Mouse (Mus musculus): ENCODE data around the gene Aldh3a1.
"Not testable (repeated sequence)": the region's sequence is repeated elsewhere in the genome, so short reads cannot be mapped to it uniquely, and the experiment has no call there.

Gene Aldh3a1

DNA sequence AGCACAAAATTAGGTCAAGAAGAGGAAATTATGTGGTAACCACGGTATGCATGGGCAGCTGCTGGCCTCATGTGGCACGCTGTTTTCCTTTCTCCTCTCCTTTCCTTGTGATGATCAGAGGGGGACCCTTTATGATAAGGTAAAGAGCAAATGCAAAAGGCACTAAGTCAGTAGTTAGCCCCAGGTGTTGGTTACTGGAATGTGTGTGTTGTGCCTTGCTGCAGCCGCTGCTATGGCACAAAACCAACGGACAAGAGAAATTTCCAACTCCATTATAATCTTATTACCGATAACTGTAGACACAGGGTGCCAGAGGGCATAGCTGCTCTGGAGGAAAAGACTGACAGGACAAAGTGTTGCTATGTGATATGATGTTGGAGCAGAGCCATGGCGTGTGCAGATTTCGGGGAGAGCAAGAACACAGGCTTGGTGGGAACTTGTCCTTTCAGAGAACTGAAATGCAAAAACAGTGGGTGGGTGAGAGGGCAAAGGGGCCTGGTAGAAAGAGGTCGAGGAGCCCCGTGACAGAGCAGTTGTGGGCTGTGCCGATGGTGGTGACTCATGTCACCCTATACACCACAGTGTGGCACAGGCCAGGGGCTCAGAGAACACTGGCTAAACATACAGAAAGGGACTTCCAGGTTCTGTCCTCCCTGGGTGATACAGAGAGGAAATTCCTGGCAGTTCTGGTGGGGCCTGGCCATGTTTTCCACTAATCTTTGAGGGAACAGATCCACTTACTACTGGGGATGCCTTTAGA, at the start of gene Aldh3a1:
TSS of gene Aldh3a1 (plus strand) at position 51 of the 760 bp plus-strand sequence.
- DNase-seq (ENCODE audit: low spot score) = no peak

DNA sequence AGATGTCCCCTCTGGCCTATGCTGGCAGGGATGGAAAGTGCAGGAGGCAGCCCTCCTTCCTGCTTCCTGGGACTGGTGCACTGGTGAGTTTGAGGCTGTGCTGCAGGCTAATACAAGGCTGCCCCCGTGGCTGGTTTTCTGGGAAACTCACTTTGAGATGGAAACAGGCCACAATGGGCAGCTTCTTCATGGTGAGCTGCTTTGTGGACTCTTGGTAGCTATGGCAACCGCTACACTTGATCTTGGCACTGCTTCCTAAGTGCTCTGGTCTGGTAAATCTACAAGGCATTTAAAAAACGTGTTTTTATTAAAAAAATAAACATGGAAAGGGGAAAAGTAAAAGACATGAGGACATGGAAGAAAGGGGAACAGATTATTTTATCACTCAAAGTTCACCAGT, 49.2 kb upstream of the Aldh3a1 start:
- no peak for DNase-seq (ENCODE audit: low spot score)

DNA sequence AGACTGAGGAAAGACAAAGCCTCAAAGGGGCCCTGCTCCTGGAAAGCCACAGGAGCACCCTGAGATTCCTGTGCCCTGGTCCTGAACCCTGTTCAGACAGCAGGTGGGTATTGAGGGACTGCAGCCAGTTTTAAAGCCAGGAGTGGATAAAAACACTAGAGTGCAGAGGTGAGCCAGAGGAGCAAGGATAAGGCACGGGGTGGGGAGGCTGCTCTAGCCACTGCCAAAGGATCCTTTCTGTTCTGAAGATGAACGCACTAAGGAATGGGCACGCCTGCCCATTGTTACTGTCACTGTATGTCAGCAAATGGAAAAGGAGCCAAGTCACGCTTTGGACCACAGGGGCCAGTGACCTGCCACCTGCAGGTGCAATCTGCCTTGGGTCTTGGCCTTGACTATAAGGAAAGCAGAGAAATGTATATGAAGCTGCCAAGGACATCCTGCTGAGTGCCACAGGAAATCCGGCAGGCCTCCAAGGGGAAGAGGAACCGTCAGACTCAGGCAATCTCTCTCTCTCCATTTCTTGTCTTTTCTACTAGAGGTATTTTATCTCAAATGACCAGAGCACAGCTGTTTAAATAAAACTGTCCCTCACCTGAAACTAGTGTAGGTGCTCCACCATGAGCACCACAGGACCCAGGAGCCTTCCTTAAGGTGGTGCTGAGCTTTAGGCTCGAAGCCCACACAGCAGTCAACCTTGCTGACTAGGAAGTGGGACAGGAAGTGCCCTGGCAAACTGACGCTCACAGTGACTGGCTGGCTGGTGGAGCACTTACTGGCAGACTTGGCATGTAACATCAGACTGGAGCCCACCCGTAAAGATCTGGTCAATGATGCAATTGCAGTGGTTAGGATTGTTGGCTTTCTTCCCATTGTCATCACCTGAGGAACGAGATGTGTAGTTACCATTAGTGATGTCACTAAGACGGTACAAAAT, 47.3 kb upstream of the Aldh3a1 start:
- DNase-seq (ENCODE audit: low spot score) = no peak

DNA sequence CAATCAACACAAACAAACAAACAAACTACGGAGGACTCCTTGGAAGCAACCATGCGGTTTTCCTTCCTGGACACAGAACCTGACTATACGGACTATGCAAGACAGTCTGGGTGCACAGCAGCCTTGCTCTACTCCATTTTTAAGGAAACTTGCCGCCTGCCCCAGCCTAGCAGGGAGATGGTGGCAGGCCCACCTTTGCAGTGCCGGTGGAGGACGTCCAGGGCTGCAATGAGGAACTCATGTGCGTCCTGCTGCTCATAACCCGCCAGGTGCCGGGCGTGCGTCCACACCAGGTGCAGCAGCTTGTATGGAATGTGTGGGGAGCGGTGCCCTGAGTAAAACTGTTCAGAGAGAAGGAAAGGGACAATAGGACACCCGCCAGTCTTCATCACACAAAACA, 46.2 kb upstream of the Aldh3a1 start:
- DNase-seq (ENCODE audit: low spot score) = no peak

DNA sequence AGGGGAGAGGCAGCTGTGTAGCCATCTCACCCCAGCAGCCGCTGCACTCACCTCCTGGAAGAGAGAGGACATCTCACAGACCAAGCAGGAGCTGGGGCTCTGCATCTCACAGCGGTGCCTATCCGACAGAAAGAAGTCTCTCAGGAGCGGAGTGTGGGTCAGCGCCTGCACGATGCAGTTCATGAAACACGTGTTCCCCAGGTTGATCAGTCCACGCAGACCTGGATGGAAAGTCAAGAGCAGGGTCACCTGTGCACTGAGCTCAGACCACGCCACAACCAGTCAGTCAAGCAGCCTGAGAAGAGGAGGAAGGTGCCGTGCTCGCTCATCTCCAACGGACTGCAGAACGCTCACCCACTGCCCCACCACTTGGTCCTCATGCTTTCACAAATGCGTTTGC, 44.6 kb upstream of the Aldh3a1 start:
- DNase-seq (ENCODE audit: low spot score) = no peak

DNA sequence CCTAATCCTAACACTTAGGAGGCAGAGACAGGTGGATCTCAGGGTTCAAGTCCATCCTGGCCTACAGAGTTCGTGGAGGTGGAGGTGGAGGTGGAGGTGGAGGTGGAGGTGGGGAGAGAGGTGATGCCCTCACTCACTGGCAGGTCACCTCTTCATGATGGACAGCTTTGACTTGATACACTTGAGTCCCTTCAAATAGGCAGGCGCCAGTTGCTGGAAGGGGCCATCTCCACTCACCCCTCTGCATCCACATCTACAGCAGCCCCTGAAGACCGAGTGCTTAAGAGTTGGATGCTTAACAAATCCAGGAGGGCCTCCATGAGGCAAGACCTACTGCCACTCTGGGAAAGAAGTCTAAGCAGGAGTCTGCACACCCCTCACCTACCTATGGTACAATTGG, 44.0 kb upstream of the Aldh3a1 start:
- DNase-seq (ENCODE audit: low spot score) = no peak

DNA sequence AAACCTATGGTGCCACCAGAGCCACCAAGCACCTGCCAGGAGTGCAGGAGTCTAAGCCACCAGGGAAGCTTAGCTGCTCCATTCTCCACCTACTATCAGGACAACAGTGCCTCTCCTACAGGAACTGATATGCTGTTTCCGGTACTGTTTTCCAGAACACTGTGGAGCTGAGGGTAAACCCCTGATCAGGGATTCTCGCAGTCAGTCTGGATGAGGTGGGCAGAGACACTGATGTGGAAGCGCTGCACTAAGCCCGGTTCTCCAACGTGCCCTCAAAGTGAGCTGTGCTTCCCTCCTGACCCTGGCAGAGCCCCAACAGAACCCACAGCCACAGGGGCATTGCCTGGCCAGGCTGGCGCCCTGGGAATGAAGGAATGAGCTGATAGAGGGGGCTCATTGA, 43.0 kb upstream of the Aldh3a1 start:
- no peak for DNase-seq (ENCODE audit: low spot score)

DNA sequence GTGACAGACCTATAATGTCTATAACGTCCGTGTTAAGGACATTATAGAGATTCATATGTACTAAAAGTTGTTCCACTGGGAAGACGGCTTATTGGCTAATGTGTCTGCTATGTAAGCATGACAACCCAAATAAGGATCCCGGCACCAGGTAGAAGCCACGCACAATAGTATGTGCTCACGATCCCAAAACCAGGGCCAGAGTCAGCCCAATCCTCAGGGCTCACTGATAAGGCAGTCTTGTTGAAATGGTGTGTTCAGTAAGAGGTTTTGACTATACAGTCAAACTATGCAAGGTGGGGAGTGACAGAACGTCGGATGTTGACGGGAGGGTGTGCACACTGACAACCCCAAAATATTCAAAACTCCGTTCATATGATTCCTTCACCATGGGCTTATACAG, 42.5 kb upstream of the Aldh3a1 start:
- DNase-seq (ENCODE audit: low spot score) = no peak

DNA sequence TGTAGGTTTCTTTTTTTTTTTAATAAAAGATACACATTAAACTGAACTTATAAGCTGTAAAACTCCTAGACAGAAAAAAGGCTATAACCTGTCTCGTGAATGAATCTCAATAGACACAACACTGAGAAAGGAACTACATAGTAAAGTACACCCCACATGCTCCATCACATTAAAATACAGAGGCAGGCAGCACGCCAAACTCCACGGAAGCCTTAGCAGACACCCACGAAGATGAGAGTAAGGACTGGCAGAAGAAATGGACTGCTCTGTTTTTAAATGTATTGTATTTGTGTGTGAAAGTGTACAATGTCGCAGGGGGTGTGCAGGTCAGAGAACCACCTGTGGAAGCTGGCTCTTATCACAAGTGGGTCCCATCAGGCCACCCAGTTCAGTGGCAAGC, 37.2 kb upstream of the Aldh3a1 start:
- DNase-seq (ENCODE audit: low spot score) = no peak

DNA sequence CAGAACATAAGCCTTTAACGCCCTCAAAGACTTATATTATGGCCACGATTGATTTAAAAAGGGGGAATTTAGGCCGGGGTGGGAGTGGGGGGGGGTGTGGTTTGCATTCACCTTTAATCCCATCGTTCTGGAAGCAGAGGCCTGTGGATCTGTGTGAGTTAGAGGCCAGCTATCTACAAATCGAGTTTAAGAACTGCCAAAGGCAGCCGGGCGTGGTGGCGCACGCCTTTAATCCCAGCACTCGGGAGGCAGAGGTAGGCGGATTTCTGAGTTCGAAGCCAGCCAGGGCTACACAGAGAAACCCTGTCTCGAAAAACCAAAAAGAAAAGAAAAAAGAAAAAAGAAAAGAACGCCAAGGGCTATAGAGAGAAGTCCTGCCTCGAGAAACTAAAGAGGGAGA, 33.9 kb upstream of the Aldh3a1 start:
- not testable (repeated sequence) for DNase-seq (ENCODE audit: low spot score)

DNA sequence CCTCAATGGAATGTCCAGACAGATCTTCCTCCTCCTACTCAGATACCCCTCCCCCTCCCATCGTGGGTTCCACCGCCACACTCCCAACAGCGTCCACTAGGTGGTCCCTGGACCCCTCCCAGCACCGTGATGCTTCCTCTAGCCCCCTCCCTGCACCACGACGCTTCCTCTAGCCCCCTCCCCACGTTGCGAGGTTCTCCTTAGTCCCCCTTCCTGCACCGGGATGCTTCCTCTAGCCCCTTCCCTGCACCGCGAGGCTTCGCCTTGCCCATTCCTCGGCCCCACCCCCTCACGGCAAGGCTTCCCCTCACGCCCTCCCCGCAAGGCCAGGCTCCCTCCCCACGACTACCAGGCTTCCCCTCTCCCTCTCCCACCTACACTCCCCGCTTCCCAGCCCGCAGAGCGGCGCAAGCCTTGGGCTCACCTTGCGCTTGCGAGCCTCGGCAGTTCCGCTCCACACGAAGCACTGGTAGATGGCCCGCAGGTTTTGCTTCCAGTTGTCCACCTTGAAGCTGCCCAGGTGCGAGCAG, 33.0 kb upstream of the Aldh3a1 start:
- peak; percentile 79 for DNase-seq (ENCODE audit: low spot score)

DNA sequence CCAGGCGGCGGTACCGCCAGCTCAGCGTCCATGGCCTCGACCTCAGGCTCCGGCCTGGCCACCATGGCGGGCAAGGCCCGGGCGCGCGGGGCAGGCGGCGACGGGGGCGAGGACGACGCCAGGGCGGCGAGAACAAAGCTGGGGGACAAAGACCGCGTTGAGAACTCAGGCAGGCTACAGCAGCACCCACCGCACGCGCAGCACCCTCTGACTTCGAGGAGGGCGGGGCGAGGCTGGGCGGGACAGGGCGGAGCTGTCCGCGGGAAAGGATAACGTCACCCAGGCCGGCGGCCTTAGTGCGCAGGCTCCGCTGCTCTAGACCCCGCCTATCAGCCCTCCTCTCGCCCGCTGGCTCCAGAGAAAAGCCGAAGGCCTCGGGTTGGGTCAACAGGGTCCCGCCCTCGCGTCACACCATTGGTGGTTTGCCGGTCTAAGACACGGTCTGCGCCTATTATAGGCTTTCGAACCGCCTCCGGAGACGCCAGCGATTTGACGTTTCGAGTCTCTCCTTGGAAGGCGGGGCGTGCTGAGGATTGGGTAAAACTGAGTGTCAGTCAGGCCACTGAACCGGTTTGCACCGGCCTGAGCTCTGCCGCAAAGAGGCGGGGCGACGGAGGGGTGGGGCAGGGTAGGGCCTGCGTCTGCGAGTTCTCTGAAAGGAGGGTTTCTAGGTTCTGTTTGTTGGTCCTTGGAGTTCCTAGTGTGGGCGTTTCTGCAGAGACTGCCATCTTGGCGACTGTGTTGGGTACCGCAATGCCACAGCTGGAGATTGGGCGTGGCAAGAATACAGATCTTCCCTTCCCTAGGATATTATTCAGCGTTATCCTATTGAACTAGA, 32.3 kb upstream of the Aldh3a1 start, which contains the start of gene Usp22:
TSS of gene Usp22 (minus strand) at position 235 of the 838 bp plus-strand sequence.
- peak; percentile 100 for DNase-seq (ENCODE audit: low spot score)

DNA sequence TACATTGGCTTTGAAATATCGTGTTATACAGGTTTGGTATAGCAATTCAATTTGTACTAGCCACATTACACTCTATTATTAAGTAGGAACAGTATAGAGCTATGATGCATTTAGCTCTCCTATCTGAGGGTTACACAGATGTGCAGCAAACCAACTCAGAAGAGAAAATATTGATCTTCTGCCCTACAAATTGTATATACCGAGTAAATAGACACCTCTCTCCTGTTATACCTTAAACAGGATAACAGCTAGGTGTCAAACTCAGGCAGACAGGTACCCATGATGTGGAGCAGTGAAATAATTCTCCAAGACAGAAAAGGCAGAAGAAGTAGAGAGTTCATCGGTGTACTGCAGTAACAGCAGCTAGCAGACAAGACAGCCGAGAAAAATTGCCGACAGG, 31.6 kb upstream of the Aldh3a1 start:
- DNase-seq (ENCODE audit: low spot score) = no peak

DNA sequence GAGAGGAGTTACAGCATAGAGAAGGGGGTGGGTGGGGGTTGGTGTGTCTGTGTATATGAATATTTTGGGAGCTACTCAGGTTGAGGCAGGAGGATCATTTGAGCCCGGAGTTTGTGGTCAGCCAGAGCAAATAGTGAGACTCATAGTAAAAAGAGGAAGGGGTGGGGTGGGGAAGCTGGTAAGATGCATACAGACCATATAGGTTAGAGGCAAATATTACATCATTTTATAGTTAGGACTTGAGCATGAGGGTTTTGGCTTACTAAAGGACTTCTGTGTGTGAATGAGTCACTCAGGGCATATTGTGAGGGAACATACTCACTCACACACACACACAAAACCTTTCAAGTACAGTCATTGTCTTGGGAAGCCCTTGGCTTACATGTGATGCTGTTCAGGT, 31.0 kb upstream of the Aldh3a1 start:
- DNase-seq (ENCODE audit: low spot score) = no peak

DNA sequence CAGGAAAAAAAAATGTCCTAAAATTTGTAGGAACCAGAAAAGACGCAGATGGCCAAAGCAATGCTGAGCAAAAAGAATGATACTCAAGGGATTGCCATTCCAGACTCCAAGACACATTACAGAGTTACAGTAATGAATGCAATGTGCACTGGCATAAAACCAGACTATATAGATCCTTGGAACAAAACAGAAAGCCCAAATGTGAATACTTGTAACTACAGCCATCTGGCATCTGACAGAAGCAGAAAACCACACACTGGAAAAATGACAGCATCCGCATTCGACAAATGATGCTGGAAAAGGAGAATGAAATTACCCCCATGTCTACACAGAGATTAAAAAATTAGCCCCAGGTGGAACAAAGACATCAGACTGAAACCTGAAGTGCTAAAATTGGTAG, 27.0 kb upstream of the Aldh3a1 start:
- DNase-seq (ENCODE audit: low spot score) = no peak

DNA sequence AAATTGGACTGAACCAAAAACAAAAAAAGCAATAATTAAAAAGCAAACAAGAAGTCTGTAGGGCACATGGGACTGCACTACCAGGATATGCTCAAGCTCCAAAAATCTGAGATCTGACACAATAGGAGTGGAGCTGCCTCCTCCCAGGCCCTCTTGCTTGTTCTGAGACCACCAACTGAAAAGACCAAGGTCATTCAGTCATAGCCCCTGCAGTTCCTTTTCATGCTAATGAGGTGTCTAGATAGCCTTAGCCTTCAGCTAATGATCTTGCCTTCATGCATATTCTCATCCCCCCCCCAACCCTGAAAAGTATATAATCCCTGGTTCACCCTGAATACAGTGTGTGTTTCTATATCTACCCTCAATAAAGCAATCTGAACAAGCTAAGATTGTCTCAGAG, 25.7 kb upstream of the Aldh3a1 start:
- DNase-seq (ENCODE audit: low spot score) = no peak

DNA sequence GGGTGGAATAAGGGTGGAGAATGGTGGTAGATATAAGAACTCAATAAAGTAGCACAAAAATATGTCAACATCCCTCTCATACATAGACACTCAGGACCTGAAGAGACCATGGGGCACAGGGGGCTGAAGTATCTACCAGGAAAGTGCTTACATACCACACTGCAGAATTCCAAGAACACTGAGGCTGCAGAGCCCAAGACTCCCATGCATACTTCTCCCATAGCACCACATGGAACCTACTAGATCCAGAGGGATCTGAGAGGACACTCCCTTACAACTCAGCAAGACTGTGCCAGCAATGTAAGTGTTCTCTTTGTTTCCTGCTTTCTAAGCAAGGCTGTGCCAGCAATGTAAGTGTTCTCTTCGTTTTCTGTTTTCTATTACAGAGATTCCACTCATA, 23.5 kb upstream of the Aldh3a1 start:
- DNase-seq (ENCODE audit: low spot score) = no peak

DNA sequence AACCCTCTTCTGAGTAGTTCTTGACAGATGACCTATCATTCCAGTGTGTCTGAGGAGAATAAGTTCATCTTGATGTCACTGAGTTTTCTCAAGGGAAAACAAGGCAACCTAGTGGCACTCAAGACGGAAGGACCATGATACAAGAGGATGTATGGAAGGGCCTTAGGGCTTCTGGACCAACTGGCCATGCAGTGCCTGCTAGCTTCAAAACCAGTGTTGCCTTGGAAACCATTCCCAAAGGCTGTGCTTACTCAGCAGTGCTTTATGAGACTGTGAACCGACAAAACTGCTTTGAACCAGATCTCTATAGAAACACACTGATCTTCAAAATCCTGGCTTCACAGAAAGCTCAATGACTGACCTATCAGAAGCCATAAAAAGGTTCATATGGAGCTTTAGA, 16.6 kb upstream of the Aldh3a1 start:
- no peak for DNase-seq (ENCODE audit: low spot score)

DNA sequence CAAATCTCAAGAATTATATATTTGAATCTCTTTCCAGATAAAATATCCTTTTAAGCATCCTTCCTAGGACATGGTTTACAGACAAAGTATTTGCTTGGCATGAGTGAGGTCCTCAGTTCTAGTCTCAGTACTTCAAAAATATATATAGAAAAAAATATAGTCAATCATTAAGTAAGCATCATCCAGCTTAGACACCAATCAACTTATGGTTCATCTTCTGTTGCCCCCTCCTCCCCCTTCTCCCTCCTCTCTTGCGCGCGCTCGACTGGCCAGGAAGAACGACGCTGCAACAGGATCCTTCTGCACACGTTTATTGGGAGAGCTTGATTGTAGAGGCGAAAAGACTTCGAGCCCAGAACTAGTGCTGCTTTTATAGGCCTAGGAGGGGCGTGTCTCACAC, 15.2 kb upstream of the Aldh3a1 start:
- DNase-seq (ENCODE audit: low spot score) = not testable (repeated sequence)

DNA sequence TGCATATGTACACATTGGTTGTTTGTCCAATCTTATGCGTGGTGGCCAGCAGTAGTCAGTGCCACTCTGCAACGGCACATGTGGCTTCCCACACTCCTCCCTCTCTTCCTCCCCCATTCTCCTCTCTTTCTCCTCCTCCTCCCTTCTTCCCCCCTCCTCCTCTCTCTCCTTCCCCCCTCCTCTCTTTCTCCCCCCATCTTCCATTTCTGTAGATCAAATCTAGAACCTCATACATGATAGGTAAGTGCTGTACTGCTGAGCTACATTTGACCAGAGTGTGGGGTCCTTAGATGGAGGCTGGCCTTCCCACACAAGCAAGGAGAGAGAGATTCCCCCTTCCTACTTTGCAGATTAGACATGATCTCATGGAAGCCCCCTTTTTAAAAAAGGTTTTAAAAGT, 14.6 kb upstream of the Aldh3a1 start:
- DNase-seq (ENCODE audit: low spot score) = no peak

DNA sequence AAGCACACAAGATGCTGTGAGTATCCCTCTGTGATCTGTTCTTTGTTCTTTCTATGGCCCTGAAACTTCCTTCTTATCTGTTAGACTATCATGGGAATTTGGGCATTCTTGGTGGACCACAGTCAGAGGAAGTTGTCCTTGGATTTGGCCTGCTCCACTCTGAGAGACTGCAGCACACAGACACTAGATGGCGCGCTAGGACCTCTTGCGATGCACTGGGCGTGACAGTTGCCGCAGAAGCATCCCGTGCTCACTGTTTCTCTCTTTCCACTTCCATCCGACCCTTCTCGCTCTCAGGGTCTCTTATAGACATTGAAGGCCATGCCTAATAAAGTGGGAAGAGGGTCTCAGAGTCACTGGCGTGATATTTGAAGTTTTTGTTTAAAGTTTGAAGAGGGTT, 13.9 kb upstream of the Aldh3a1 start:
- DNase-seq (ENCODE audit: low spot score) = peak; percentile 59

Measured in testis, postnatal 14 days (tissue).